Mouse (Mus musculus): ENCODE data around the gene Gpsm2.
"Not testable (repeated sequence)": the region's sequence is repeated elsewhere in the genome, so short reads cannot be mapped to it uniquely, and the experiment has no call there.

Gene Gpsm2

DNA sequence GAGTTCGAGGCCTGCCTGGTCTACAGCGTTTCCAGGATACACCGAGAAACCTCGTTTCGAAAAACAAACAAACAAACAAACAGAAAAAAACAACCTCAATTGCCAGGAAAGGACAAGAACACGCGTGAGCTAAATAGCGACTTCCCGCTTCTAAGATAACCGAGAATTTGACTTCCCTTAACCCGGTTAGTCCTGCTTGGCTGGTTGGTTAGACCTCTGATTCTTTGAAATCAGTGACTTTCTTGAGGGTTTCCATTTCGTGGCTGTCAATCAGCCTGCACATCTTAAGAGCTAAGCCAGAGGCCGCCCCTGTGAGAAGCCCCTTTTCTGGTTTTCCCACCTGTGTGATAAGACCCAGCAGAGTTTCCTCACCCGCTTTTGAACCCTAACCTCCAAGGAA lies 67.5 kb downstream of the Gpsm2 start:
- DNase-seq (ENCODE audit: low spot score): peak; percentile 35

DNA sequence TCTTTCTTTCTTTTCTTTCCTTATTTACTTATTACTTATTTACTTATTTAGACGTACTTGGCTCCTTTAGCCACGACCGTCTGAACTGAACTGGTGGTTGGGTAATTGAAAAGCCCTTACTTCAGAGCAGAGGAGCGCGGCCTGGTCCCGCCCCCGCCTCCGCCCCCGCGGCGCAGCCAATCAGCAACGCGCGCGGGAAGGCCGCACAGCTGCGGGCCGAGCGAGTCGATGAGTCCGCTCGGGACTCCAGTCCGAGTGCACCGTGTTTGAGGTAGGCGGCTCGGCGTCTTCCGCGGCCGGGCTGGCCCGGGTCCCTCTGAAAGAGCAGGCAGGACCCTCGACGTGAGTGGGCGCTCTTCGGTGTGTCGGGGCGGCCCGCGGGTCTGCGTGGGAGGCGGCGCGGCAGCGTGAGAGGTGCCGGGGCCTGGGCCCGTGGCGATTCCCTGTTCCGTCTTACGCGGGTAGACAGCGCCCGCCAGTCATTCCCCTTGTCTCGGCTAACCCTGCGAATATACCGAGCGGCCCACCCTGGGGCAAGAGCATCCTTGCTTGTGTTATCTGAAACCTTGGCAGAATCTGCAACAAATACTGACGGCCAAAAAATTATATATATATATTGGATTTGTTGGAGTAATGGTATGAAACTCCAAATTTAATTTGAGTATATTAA lies 68.3 kb downstream of the Gpsm2 start, which contains the start of gene Clcc1:
TSS of gene Clcc1 (plus strand) at position 204 of the 670 bp plus-strand sequence.
- peak; percentile 94 for DNase-seq (ENCODE audit: low spot score)

DNA sequence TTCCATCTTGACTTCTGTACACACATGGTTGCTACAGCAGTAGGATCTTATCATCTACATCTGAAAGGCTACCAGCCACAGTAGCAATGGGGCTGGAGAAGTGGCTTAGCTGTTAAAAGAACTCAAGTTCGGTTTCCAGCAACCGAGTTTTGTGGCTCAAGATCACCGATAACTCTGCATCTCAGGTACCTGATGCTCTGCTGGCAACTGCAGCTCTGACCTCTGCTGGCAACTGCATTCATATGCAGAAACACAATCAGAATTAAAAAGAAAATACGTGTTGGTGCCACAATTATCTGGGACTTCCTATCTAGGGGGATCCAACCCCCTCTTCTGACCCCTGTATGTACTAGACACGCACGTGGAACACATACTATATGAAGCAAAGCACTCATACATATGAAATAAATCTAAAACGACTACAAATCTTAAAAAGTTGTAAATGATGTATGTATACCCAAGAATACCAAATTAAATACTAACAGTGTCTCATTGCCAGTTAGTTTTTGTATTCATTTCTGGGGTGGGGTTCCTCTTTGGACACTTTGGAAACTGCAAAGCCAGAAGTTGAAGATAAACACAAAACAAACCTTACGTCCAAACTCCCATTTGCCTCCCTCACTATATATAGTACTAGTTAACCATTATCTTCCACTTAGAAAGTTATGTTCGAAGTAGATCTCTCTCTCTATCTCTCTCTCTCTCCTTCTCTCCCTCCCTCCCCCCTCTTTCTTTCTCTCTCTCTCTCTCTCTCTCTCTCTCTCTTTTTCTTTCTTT lies 69.1 kb downstream of the Gpsm2 start:
- peak; percentile 35 for DNase-seq (ENCODE audit: low spot score)

DNA sequence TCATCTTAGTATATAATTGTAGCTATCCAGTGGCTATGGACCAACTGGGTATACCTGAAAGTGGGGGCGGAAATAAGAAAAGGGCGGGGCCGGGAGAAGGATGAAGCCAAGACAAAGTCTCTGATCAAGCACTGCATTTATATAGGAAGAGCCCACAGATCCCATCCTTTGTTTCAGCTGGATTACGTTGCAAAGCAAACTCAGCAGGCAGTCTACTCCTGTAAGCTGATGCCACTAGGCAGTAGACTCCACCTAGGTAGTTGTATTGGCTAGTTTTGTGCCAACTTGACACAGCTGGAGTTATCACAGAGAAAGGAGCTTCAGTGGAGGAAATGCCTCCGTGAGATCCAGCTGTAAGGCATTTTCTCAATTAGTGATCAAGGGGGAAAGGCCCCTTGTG lies 74.4 kb downstream of the Gpsm2 start:
- DNase-seq (ENCODE audit: low spot score): not testable (repeated sequence)

DNA sequence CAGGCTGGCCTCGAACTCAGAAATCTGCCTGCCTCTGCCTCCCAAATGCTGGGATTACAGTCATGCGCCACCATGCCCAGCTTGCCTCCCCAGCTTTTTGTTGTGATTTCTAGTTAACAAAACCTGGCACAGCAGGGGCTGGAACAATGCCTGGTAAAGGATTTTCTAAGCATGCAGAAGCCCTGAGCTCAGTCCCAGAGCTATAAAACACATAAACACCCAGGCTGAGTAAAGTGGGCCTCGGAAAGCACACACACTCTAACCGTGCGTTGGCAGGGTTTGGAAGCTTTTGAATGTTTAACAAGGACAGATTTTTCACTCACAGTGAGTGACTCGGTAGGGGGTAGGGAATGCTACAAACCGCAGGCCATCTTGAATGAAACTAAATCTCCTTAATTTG lies 76.1 kb downstream of the Gpsm2 start:
- no peak for DNase-seq (ENCODE audit: low spot score)

DNA sequence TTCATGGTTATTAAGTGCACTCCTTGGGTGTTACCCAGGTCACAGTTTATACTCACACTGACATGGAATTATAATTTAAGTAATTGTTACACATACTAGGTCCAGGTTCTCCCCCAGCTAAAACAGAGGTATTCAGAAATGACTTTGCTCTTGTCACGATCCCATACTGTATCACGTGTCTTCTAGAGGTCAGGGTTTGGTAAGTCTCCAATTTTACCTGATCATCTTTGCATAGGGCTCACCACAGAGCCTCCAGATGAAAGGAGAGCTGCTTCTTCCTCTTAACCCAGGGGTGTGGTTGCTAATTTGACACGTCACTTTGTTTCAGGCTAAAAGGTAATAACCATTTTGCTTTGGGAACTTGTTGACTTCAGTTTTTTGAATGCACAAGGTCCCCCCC lies 77.3 kb downstream of the Gpsm2 start:
- DNase-seq (ENCODE audit: low spot score): no peak

DNA sequence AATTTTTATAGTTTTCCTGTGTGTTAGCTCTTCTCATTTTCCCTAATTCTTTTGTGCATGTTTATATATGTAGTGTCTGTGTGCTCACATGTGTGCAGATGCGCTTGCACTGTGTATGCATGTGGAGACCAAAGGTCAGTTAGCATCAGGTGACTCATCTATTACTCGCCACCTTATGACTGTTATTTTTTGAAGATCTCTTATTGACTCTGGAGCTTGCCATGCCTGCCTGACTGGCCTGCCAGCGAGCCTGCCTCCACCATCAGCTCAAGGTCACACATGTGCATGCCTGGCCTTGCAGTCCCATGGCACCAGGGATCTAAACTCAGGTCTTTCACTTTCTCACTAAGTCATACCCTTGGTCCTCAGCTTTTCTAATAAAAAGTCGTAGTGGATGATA lies 81.1 kb downstream of the Gpsm2 start:
- no peak for DNase-seq (ENCODE audit: low spot score)

DNA sequence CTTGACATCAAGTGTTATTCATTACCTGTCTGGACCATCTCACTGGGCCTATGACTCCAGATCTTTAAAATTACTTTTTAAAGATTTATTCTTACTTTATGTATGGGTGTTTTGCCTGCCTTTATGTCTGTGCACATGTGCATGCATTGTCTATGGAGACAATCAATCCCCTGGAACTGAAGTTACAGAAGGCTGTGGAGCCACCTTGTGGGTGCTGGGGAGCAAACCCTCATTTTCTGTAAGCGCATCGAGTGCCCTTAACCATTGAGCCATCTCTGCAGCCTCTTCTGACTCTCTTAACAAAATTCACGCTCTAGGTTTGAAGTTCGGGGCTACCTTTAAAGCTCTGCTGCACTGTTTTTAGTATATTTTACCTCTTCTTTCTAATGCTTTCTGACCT lies 82.7 kb downstream of the Gpsm2 start:
- DNase-seq (ENCODE audit: low spot score): peak; percentile 34

DNA sequence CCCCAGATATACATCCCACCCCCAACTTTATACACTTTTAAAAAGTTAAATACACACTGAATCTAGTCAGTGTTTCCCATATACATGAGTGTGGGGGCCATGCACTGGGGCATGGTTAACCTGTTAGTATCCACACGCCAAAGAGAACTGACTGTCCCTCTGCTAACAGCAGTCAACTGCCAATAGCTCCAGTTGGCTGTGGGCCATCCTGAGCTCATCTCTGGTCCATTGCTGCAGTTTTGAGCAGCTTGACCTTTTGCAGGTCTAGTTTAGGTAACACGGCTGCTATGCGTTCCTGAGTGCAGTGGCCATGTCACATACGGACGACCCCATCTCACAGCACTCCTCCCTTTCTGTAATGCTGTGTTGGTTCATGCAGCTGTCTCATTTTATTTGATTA lies 87.3 kb downstream of the Gpsm2 start:
- DNase-seq (ENCODE audit: low spot score): no peak
